Mouse (Mus musculus): ENCODE results near the gene Trip11. TPM values are rescaled to one million over a fixed set of nuclear protein-coding genes. Genes with fewer than 3 reads are reported as not detected.

The Trip11 gene
- polyA plus RNA-seq, 1 experiment from 2014 or later = 32.4 TPM

GRCm38 (mm10) chr12:101818246-101818607 is 94.8 kb downstream of the Trip11 start:
- ATAC-seq (ENCODE audit: borderline replicate concordance, extremely low read depth, low FRiP score, low TSS enrichment) = no peak
- WGBS = 12% methylated on average over 11 of the region's 11 CpGs

GRCm38 (mm10) chr12:101816810-101817209 is 96.3 kb downstream of the Trip11 start:
- 34% methylated on average over 5 of the region's 5 CpGs for WGBS
- ATAC-seq (ENCODE audit: borderline replicate concordance, extremely low read depth, low FRiP score, low TSS enrichment) = no peak
- Histone ChIP-seq H3K27me3 (no peaks in the 10 kb centered on the region), H3K4me1 (0 out of 2 replicates have a peak, but pooled peaks cover 14% of the 10 kb centered on the region), H3K36me3 (no peaks in the 10 kb centered on the region), H3K4me2 (peak overlapping the region; percentile 32; the same call in 1 of the 2 replicates), H3K27ac (0 out of 2 replicates have a peak overlapping the region, but pooled peaks have one; percentile 27), H3K9ac (no peak overlapping the region), H3K4me3 (0 out of 2 replicates have a peak overlapping the region, but pooled peaks have one; percentile 19), H3K9me3 (no peaks in the 10 kb centered on the region)

More at GRCm38 (mm10) chr12:101818246-101818607, 94.8 kb downstream of the Trip11 start:
- Histone ChIP-seq H3K4me3 (peak overlapping the region; percentile 49), H3K4me1 (0 out of 2 replicates have a peak, but pooled peaks cover 14% of the 10 kb centered on the region), H3K9me3 (no peaks in the 10 kb centered on the region), H3K9ac (no peak overlapping the region), H3K27me3 (no peaks in the 10 kb centered on the region), H3K27ac (peak overlapping the region; percentile 84), H3K36me3 (no peaks in the 10 kb centered on the region), H3K4me2 (peak overlapping the region; percentile 80)

- no peak overlapping the region for H3K4me3 ChIP-seq
- H3K9me3 ChIP-seq = no peaks in the 10 kb centered on the region
- H3K4me2 ChIP-seq = no peak overlapping the region
- H3K36me3 ChIP-seq = no peaks in the 10 kb centered on the region
- H3K4me1 ChIP-seq = 0 out of 2 replicates have a peak, but pooled peaks cover 14% of the 10 kb centered on the region
- no peaks in the 10 kb centered on the region for H3K27me3 ChIP-seq
- ATAC-seq (ENCODE audit: borderline replicate concordance, extremely low read depth, low FRiP score, low TSS enrichment) = no peak
- no peak overlapping the region for H3K27ac ChIP-seq
- whole genome bisulfite sequencing = 80% methylated on average over 6 of the region's 6 CpGs
- H3K9ac ChIP-seq = no peak overlapping the region
Observed at GRCm38 (mm10) chr12:101815796-101816195, 97.3 kb downstream of the Trip11 start.

- H3K4me3 ChIP-seq = no peak overlapping the region
- ATAC-seq (ENCODE audit: borderline replicate concordance, extremely low read depth, low FRiP score, low TSS enrichment) = no peak
- no peak overlapping the region for H3K4me2 ChIP-seq
- H3K4me1 ChIP-seq = 0 out of 2 replicates have a peak, but pooled peaks cover 14% of the 10 kb centered on the region
- H3K9me3 ChIP-seq = no peaks in the 10 kb centered on the region
- no peak overlapping the region for H3K9ac ChIP-seq
- no peaks in the 10 kb centered on the region for H3K27me3 ChIP-seq
- no peaks in the 10 kb centered on the region; the same call in 1 of the 2 replicates for H3K36me3 ChIP-seq
- no peak overlapping the region for H3K27ac ChIP-seq
- WGBS = 83% methylated on average over 2 of the region's 2 CpGs
Observed at GRCm38 (mm10) chr12:101814423-101814822, 98.6 kb downstream of the Trip11 start.

- WGBS = 55% methylated on average over 6 of the region's 6 CpGs
- Histone ChIP-seq H3K36me3 (no peaks in the 10 kb centered on the region; the same call in 1 of the 2 replicates), H3K4me3 (no peak overlapping the region), H3K27me3 (no peaks in the 10 kb centered on the region), H3K4me2 (no peak overlapping the region), H3K4me1 (no peaks in the 10 kb centered on the region), H3K9ac (no peak overlapping the region), H3K9me3 (no peaks in the 10 kb centered on the region), H3K27ac (no peak overlapping the region)
- ATAC-seq (ENCODE audit: borderline replicate concordance, extremely low read depth, low FRiP score, low TSS enrichment) = no peak
Observed at GRCm38 (mm10) chr12:101811181-101811580, 101.9 kb downstream of the Trip11 start.

- 52% methylated on average over 2 of the region's 2 CpGs for WGBS
- Histone ChIP-seq H3K4me2 (no peak overlapping the region), H3K4me3 (no peak overlapping the region), H3K27me3 (no peaks in the 10 kb centered on the region), H3K9me3 (no peaks in the 10 kb centered on the region), H3K36me3 (no peaks in the 10 kb centered on the region; the same call in 1 of the 2 replicates), H3K9ac (no peak overlapping the region), H3K4me1 (no peaks in the 10 kb centered on the region), H3K27ac (no peak overlapping the region)
- ATAC-seq (ENCODE audit: borderline replicate concordance, extremely low read depth, low FRiP score, low TSS enrichment) = no peak
Observed at GRCm38 (mm10) chr12:101810515-101810914, 102.6 kb downstream of the Trip11 start.

GRCm38 (mm10) chr12:101807400-101807799 is 105.7 kb downstream of the Trip11 start:
- Histone ChIP-seq H3K4me2 (no peak overlapping the region), H3K4me3 (no peak overlapping the region), H3K9ac (no peak overlapping the region), H3K36me3 (no peaks in the 10 kb centered on the region; the same call in 1 of the 2 replicates), H3K4me1 (no peaks in the 10 kb centered on the region), H3K27me3 (no peaks in the 10 kb centered on the region), H3K9me3 (no peaks in the 10 kb centered on the region), H3K27ac (no peak overlapping the region)
- peak; percentile 71 for ATAC-seq (ENCODE audit: borderline replicate concordance, extremely low read depth, low FRiP score, low TSS enrichment)
- 38% methylated on average over 2 of the region's 2 CpGs for WGBS

GRCm38 (mm10) chr12:101802445-101802844 is 110.6 kb downstream of the Trip11 start:
- Histone ChIP-seq H3K36me3 (no peaks in the 10 kb centered on the region), H3K9ac (no peak overlapping the region), H3K4me1 (no peaks in the 10 kb centered on the region), H3K9me3 (no peaks in the 10 kb centered on the region), H3K27me3 (no peaks in the 10 kb centered on the region), H3K4me2 (no peak overlapping the region), H3K27ac (no peak overlapping the region), H3K4me3 (no peak overlapping the region)
- 82% methylated on average over 3 of the region's 3 CpGs for WGBS
- ATAC-seq (ENCODE audit: borderline replicate concordance, extremely low read depth, low FRiP score, low TSS enrichment) = no peak

- no peak overlapping the region for H3K9ac ChIP-seq
- H3K4me2 ChIP-seq = no peak overlapping the region
- H3K4me3 ChIP-seq = no peak overlapping the region
- no peaks in the 10 kb centered on the region for H3K36me3 ChIP-seq
- no peaks in the 10 kb centered on the region for H3K4me1 ChIP-seq
- 63% methylated on average over 5 of the region's 5 CpGs for WGBS
- H3K27me3 ChIP-seq = no peaks in the 10 kb centered on the region
- ATAC-seq (ENCODE audit: borderline replicate concordance, extremely low read depth, low FRiP score, low TSS enrichment) = no peak
- no peaks in the 10 kb centered on the region for H3K9me3 ChIP-seq
- no peak overlapping the region for H3K27ac ChIP-seq
Observed at GRCm38 (mm10) chr12:101801744-101802143, 111.3 kb downstream of the Trip11 start.

GRCm38 (mm10) chr12:101801051-101801450 is 112.0 kb downstream of the Trip11 start:
- Histone ChIP-seq H3K4me2 (no peak overlapping the region), H3K27me3 (no peaks in the 10 kb centered on the region), H3K27ac (no peak overlapping the region), H3K9me3 (no peaks in the 10 kb centered on the region), H3K36me3 (no peaks in the 10 kb centered on the region), H3K4me3 (no peak overlapping the region), H3K9ac (no peak overlapping the region), H3K4me1 (no peaks in the 10 kb centered on the region)
- no peak for ATAC-seq (ENCODE audit: borderline replicate concordance, extremely low read depth, low FRiP score, low TSS enrichment)
- WGBS = 61% methylated on average over 3 of the region's 3 CpGs

- no peak overlapping the region for H3K4me3 ChIP-seq
- 47% methylated on average over 7 of the region's 7 CpGs for WGBS
- no peaks in the 10 kb centered on the region for H3K36me3 ChIP-seq
- no peaks in the 10 kb centered on the region for H3K4me1 ChIP-seq
- no peak overlapping the region for H3K27ac ChIP-seq
- H3K27me3 ChIP-seq = no peaks in the 10 kb centered on the region
- H3K9ac ChIP-seq = no peak overlapping the region
- 0 out of 2 replicates have a peak, but pooled peaks have one; percentile 5 for ATAC-seq (ENCODE audit: borderline replicate concordance, extremely low read depth, low FRiP score, low TSS enrichment)
- H3K9me3 ChIP-seq = no peaks in the 10 kb centered on the region
- no peak overlapping the region for H3K4me2 ChIP-seq
Observed at GRCm38 (mm10) chr12:101798189-101798922, 114.7 kb downstream of the Trip11 start.

GRCm38 (mm10) chr12:101794458-101794857 is 118.6 kb downstream of the Trip11 start:
- ATAC-seq (ENCODE audit: borderline replicate concordance, extremely low read depth, low FRiP score, low TSS enrichment) = no peak
- H3K9ac ChIP-seq = no peak overlapping the region
- no peak overlapping the region for H3K4me2 ChIP-seq
- no peaks in the 10 kb centered on the region for H3K27me3 ChIP-seq
- no peak overlapping the region for H3K27ac ChIP-seq
- no peaks in the 10 kb centered on the region for H3K9me3 ChIP-seq
- H3K4me1 ChIP-seq = no peaks in the 10 kb centered on the region
- 73% methylated on average over 3 of the region's 3 CpGs for WGBS
- H3K4me3 ChIP-seq = no peak overlapping the region
- no peaks in the 10 kb centered on the region for H3K36me3 ChIP-seq

Measured in lung, embryonic 15.5 days (tissue).